Comparison of ENCODE assay signal across 13 mouse cellular contexts in the genomic region with DNA sequence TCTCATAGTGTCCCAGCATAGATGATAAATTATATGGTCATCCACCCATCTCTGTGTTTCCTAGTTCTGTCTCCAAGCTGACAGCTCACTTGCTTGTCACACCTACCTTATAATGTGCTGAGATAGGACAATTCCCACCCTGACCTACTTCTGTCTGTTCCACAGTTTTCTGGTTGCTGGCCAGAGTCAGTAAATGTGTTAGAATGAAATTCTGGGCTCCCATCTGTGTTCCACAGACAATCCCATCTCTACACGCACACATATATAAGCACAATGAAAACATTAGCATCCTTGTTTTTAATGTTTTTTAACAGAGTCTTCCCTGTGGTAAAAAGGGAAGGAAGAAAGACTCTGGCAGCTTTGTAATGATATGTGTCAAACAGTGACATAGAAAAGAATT.
DNase-seq lines count a peak whose midpoint lies in the region; ATAC-seq lines count a peak whose summit lies in the region.
"Had no signal": no experiment of that assay in that cellular context is flagged by ENCODE, and none has a peak within 500 bp of the region (broad histone marks: within the 10 kb centered on the region; RNA-seq: fewer than 3 reads in every experiment).

No protein-coding gene starts in this region.

- no peak for DNase-seq in frontal cortex, postnatal 25 days (ENCODE audit: low spot score in 2 of 2)
- DNase-seq in right cerebral cortex, postnatal 10 days (ENCODE audit: low spot score in 2 of 2) = peak; percentile 37 to 63
- no peak for DNase-seq in right cerebral cortex, postnatal 25 days
- DNase-seq in layer of hippocampus, adult 9-11 months = peak; percentile 44
- no peak for DNase-seq in spleen, postnatal 36 days (ENCODE audit: low spot score in 2 of 2)
- no peak for DNase-seq in adrenal gland, adult (ENCODE audit: inconsistent age in 2 of 2, low spot score in 1 of 2)
- DNase-seq: adrenal gland, postnatal 10 days; cerebellum, adult 18-20 months; kidney, postnatal 4 days; thymus, postnatal 25 days had no signal

- ATAC-seq in frontal cortex, adult (ENCODE audit: low TSS enrichment) = peak; percentile 79
- ATAC-seq: hindbrain, postnatal 0 days; intestine, postnatal 0 days had no signal

Comparison
In these comparisons a context has a peak if more than half of its experiments do, and no peak if none do; other contexts are left out.
1. DNase-seq: peak in right cerebral cortex, postnatal 10 days (2 of 2) and layer of hippocampus, adult 9-11 months (single experiment); none in frontal cortex, postnatal 25 days (0 of 2), right cerebral cortex, postnatal 25 days (single experiment), spleen, postnatal 36 days (0 of 2) and adrenal gland, adult (0 of 2).